Mouse (Mus musculus) lung, adult 2 months (tissue): Measurements from ENCODE around the gene Gm11060. TPM values are rescaled to one million over a fixed set of nuclear protein-coding genes. Genes with fewer than 3 reads are reported as not detected.

Source experiments
- DNase-seq: peaks from one replicate; pipeline ENCODE4 v3.0.0; 2022
- H3K4me1 ChIP-seq: fragments of 200-500 bp; 2 replicates; pipeline ENCODE4 v1.6.1; 2011; ENCODE audit warnings: low read length; ENCODE audit not compliant: control insufficient read depth, insufficient read depth
- H3K4me3 ChIP-seq: fragments of 200-500 bp; replicated peaks from 2 replicates; pipeline ENCODE3; 2011; ENCODE audit warnings: low read depth, mild to moderate bottlenecking, control low read depth, low read length; ENCODE audit errors: extremely low read depth
- CTCF ChIP-seq: fragments of 200-500 bp; IDR thresholded peaks from 2 replicates; pipeline ENCODE4 v1.5.1; 2011; ENCODE audit warnings: mild to moderate bottlenecking, low read length, control low read depth; ENCODE audit not compliant: insufficient read depth
- POLR2A ChIP-seq: fragments of 200-500 bp; IDR thresholded peaks from 2 replicates; pipeline ENCODE4 v1.6.1; 2011; ENCODE audit warnings: low read depth, mild to moderate bottlenecking, control low read depth, low read length, borderline replicate concordance; ENCODE audit errors: extremely low read depth
- WGBS: fragments of 180-500 bp; shearing (Covaris S2); methylation state at CpG from one replicate; pipeline ENCODE4 v1.1.7; 2018; 5-methylcytosine and 5-hydroxymethylcytosine counted together
- polyA plus RNA-seq: library from polyadenylated mRNA; depleted of rRNA; stranded (reverse); fragments of >200 nt; gene quantifications from 2 replicates; pipeline ENCODE4 v1.2.3, GENCODE M21; 2012

Gene Gm11060
- polyA plus RNA-seq, 1 experiment, result not detected

DNA sequence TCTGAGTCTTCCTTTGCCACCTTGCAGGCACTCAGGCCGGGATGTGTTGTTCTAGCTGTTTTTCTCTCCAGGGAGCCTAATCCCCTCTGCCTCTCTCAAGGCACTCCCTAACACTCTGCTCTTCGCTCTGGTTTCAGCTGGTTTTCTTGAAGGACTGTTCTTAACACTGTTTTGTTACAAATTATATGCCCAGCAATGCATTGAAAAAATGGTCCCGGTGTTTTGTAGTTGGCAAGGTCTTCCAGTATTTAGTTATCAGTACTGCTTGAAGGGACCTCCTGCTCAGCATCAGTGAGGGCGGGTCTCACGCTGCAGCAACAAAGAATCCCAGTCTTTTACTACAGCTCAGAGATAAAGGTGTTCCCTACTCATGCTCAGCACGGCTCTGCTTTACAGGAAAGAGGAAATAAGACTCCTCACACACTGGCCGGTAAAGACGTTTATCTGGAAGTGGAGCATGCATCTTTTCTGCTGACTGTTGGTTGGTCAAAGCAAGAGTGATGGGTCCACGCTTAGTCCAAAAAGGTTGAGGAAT is 9.5 kb upstream of the Gm11060 start:
- no peak for DNase-seq
- 31% methylated on average over 9 of the region's 9 CpGs for WGBS
- TF ChIP-seq POLR2A (no peak), CTCF (no peak)
- Histone ChIP-seq H3K4me1 (no peaks in the 10 kb centered on the region), H3K4me3 (no peak overlapping the region)

DNA sequence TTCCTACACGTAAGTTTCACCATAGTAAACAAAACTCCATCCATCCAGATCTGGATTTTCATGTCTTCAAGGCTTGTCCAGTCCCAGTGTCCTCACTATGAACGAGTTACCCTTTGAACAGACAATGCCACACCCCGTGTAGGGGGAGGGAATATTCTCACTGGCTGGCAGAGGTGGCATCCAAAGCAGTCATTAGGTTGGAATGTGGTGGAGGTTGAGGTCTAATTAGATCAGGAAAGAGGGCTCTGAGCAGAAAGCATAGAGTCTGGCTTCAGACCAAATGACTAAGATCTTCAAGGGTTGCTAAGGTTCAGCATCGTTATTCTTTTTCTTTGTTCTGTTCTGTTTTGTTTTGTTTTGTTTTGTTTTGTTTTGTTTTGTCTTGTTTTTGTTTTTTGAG is 7.8 kb upstream of the Gm11060 start:
- no peak for TF ChIP-seq POLR2A
- no peak for TF ChIP-seq CTCF
- DNase-seq, result no peak
- no peak overlapping the region for H3K4me3 ChIP-seq
- 70% methylated on average over 4 of the region's 4 CpGs for WGBS
- H3K4me1 ChIP-seq, result no peaks in the 10 kb centered on the region

DNA sequence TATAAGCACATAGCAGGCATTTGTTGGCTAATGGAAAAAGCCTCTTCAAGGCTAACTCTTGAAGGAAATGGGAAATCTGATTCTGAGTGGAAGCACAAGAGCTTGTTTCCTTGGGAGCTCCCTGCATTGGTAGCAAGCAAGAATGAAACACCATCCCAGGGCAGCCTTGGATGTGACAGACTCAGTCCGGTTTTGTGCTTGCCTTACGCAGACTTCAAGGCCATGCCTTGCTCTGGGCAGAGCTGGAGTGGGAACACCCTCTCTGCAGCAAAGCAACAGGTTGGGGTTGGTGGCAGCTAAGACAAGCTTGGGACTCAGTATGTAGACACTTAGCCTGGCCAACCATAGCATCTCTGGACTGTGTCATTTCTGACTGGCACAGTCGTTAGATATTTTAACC is 5.7 kb upstream of the Gm11060 start:
- no peak overlapping the region for H3K4me3 ChIP-seq
- TF ChIP-seq POLR2A (no peak), CTCF (no peak)
- no peaks in the 10 kb centered on the region for H3K4me1 ChIP-seq
- DNase-seq, result no peak
- WGBS, result 90% methylated on average over 3 of the region's 3 CpGs

DNA sequence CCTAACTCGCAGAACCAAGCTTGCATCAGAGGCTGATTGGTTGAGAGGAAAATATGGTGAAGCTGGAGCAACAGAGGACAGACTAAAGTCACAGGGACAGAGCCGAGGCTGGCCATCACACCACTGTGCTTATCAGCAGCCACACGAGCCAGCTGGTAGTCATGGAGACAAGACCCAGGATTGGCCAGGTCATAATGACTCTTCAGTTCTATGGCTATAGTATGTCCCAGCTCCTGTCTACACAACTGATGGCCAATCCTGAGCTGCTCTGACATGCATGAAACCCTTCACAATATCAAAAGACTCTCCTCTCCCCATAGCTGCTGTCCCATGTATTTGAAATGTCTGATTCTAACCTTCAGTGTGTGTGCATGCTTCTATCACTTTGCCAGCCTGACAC is 3.8 kb upstream of the Gm11060 start:
- DNase-seq, result no peak
- Histone ChIP-seq H3K4me3 (no peak overlapping the region), H3K4me1 (no peaks in the 10 kb centered on the region)
- WGBS, result 85% methylated on average over 3 of the region's 3 CpGs
- TF ChIP-seq CTCF, result no peak
- no peak for TF ChIP-seq POLR2A

DNA sequence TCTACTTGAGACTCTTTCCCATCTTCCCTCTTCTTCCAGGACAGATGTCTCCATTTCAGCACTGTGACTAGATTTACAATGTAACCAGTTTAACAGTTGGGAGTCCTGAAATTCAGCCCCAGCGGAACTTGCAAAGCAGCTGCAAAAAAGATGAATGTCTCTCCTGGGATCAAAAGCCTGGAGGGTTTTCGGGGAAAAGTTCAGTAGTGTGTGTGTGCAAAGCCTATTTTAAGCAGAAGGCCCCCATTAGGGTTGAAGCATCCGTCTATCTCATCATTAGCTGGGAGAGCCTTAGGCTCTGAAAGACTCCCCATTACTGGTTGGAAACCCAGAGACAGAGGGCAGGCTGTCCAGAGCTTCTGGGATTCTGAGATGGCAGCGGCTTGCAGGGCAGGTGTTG is 2.7 kb upstream of the Gm11060 start:
- TF ChIP-seq CTCF (no peak), POLR2A (no peak)
- 79% methylated on average over 4 of the region's 4 CpGs for WGBS

DNA sequence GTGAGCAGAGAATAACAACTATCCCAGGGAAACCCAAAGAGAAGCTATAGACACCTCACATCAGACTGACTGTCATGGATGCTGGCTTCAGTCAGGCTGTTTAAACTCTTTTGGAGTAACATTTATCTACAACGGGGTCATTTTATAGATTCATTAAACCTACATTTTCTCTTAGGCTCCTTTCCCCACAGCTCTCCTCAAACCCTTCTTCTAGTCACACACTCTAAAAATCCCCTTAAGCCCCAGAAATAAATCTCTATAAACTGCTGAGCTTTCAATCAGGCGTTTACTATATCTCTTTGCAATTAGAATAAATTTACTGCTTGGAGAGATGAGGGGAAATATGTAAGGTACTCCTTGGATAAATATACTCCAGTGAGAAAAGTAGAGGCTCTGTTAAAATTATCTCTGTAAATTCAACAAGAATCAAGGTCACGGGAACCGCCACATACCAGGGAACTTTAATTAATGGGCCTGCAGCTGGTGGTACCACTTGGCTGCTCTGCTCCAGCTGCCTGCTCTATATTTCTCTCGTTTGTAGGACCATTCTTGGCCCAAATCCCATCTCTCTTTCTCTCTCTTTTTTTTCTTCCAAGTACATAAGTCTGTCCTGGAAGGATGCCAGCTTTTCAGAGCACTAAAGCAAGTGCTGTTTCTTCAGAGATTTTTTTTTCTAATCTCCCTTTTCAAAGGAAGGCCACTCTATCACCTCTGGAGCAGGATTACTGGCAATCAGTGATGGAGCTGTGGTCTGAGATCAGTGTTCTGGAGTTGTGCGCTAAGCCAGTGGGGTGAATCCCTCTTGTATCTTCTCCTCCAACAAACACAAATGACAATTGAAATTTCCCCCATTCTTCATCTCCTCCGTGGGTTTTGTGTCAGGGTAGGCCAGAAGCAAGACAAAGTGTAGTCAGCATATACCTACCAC is 2.0 kb upstream of the Gm11060 start:
- Histone ChIP-seq H3K4me3 (no peak overlapping the region), H3K4me1 (no peaks in the 10 kb centered on the region)
- no peak for DNase-seq
- 43% methylated on average over 7 of the region's 7 CpGs for WGBS
- TF ChIP-seq CTCF, result no peak
- TF ChIP-seq POLR2A, result no peak

More for the DNA sequence above, 2.7 kb upstream of the Gm11060 start:
- Histone ChIP-seq H3K4me3 (no peak overlapping the region), H3K4me1 (no peaks in the 10 kb centered on the region)
- DNase-seq, result no peak

DNA sequence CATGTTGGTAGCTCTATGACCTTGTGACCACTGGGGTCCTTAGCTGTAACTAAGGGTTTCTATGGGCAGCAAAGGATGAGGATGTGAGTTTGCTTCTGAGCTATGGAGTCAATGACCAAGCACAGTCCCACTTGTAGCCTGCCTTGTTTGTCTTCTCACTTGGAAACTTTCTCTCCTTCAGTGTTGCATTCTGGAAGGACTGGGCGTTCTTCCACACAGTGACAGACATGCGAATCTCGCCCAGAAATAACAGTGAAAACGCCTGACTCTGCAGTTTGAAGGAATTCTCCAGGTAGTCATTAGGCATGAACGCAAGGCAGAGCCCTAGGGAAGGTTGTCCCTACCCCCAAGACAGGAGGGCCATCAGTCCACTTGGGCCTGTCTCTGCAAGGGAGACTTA is 827 bp upstream of the Gm11060 start:
- WGBS, result 74% methylated on average over 5 of the region's 5 CpGs
- no peak overlapping the region for H3K4me3 ChIP-seq

DNA sequence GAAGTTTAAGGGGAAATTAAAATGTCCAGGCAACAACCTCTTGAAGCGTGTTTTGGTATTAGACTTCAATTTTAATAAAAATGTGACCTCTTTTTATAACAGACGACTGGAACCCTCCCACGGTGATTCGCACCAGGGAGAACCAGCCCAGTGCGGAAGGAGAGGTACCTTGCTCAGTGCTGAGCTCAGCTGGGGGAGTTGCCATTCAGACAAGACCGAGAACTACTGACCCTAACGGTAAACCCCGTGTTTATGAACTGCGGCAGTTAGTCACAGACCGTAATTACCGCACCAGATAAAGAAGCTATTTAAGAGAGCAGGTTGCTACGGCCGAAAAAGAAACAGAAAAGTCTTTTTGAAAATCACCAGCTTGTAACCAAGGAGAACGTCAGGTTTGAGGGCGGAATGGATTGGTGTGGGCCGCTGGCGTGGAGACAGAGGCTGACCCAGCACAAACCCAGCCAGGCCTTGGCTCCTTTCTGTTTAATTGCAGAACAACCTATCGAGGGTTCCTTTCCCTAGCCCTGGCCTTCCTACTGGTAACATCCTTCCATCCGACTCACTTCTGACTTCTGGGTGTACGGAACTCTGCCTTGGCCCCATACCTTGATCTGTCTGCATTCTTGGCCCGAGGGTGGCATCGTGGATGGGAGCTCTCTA is 5.6 kb downstream of the Gm11060 start:
- Histone ChIP-seq H3K4me1 (no peaks in the 10 kb centered on the region), H3K4me3 (no peak overlapping the region)
- WGBS, result 88% methylated on average over 22 of the region's 22 CpGs
- DNase-seq, result no peak
- TF ChIP-seq CTCF (no peak), POLR2A (no peak)

More for the DNA sequence above, 827 bp upstream of the Gm11060 start:
- TF ChIP-seq CTCF (no peak), POLR2A (no peak)
- DNase-seq, result no peak
- no peaks in the 10 kb centered on the region for H3K4me1 ChIP-seq

DNA sequence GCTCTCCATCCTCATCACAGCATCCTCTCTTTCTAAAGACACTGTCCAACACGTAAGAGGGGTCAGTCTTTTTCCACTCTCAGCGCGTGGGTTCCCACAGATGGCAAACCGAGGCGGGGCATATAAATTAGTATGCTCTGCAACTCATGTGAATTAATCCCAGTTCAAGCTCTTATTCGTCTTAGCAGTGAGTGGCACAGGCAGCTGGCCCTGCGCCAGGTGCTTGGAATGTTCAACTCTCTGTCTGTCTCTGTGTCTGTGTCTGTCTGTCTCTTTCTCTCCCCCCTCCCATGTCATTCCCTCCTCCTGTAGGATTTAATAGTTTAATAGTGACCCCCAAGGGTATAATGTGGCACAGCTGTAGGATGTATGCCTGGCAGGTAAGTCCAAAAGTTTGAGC is 7.6 kb downstream of the Gm11060 start:
- no peak for TF ChIP-seq CTCF
- TF ChIP-seq POLR2A, result no peak
- WGBS, result 70% methylated on average over 7 of the region's 7 CpGs
- no peak for DNase-seq
- H3K4me3 ChIP-seq, result no peak overlapping the region
- H3K4me1 ChIP-seq, result no peaks in the 10 kb centered on the region

DNA sequence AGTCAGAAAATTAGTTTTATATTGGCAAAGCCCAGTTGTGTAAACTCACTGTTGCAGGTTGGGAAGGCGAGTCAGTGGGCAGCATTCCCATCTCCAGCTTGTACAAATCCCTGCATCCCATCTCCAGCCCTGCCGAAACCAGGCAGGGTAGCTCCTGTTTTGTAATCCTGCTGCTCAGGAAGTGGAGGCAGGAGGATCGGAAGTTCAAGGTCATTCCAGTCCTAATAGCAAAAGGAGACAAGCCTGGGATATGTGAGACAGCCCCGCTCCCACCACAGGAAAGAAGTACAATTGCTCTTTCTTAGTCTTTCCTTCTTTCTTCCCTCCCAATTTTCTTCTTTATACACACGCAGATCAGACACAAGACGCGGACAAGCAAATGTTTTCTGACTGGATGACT is 8.7 kb downstream of the Gm11060 start:
- no peak for TF ChIP-seq CTCF
- no peak for TF ChIP-seq POLR2A
- no peak for DNase-seq
- Histone ChIP-seq H3K4me3 (no peak overlapping the region), H3K4me1 (no peaks in the 10 kb centered on the region)
- 45% methylated on average over 7 of the region's 7 CpGs for WGBS
